Mouse (Mus musculus) heart, adult 11 months (tissue): Measurements from ENCODE around the gene Gnb4.
A peak's percentile ranks its signal among the peaks of the same experiment; 100 is the strongest.

Source experiments
- DNase-seq: peaks from one replicate; pipeline ENCODE4 v3.0.0; 2022

The Gnb4 gene

DNA sequence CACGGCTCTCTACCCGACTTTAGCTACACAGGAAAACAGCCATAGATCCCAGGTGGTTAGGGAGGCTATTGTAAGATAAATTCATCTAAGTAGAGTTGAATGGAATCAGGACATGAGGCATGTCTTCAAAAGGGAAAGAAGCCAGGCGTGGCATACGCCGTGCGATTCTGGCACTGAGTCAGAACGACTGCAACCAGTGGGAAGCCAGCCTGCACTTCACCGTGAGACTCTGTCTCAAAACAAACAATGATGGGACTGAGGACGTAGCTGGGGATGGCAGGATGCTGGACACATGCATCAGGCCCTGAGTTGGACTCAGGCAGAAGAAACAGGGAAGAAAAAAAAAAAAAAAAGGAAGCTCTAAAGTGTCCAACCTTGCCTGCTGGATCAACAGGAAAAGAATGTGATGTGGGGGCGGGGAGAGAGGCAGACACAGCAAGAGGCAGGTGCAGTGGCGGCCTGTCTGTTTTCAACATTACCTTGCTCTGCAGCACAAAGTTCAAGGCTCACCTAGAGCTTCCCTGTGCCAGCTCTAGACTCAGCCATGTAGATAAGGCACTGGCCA, 4.7 kb downstream of the Gnb4 start:
- peak; percentile 87 for DNase-seq

GRCm38 (mm10) chr3:32610560-32610959, 5.8 kb downstream of the Gnb4 start:
- peak; percentile 92 for DNase-seq

DNA sequence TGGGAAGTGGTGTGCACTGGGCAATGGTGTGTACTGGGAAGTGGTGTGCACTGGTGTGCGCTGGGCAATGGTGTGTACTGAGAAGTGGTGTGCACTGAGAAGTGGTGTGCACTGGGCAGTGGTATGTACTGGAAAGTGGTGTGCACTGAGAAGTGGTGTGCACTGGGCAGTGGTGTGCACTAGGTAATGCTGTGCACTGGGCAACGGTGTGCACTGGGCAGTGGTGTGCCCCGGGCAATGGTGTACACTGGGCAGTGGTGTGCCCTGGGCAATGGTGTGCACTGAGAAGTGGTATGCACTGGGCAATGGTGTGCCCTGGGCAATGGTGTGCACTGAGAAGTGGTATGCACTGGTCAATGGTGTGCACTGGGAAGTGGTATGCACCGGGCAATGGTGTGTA, 7.2 kb downstream of the Gnb4 start:
- peak; percentile 74 for DNase-seq

GRCm38 (mm10) chr3:32601055-32601454, 15.3 kb downstream of the Gnb4 start:
- no peak for DNase-seq

- peak; percentile 89 for DNase-seq
Observed at GRCm38 (mm10) chr3:32599328-32599727, 17.1 kb downstream of the Gnb4 start.

- DNase-seq, result no peak
Observed at GRCm38 (mm10) chr3:32595080-32595479, 21.3 kb downstream of the Gnb4 start.

DNA sequence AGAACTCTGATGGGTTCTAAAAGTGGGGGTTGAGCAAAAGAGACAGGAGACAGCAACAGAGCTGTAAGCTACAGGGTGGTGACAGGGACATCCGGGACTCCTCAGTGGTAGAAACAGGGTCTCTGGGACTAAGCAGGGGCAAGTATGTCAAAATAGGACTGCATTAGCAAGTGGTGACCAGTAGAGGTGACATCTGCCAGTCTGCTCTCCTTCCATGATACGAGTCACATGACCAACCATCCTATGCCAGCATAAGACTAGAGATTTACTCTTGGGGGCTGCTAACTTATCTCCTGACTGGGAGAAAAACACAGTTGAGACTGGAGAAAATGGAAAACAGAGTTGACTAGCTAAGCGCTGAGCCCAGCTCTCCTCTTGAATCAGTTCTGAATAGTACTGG, 30.1 kb downstream of the Gnb4 start:
- DNase-seq, result no peak

DNA sequence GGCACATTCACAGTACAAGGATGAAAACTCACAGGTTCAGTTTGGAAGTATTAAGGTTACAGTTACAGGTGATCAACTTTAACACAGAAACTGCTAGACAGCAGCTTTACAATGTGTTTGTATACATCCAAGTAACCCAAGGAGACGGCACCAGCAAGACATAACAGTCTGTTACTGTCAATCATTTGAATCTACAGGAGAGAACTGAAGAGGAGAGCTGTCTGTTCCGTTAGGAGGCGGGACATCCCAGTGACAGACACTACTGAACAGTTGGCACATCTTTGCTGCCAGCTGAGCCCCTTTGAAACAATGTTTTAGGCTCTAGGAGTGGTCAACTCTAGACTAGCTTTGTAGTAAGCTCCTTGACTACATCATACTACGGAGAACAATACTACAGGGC, 32.9 kb downstream of the Gnb4 start:
- no peak for DNase-seq

GRCm38 (mm10) chr3:32581911-32582310, 34.5 kb downstream of the Gnb4 start:
- no peak for DNase-seq

DNA sequence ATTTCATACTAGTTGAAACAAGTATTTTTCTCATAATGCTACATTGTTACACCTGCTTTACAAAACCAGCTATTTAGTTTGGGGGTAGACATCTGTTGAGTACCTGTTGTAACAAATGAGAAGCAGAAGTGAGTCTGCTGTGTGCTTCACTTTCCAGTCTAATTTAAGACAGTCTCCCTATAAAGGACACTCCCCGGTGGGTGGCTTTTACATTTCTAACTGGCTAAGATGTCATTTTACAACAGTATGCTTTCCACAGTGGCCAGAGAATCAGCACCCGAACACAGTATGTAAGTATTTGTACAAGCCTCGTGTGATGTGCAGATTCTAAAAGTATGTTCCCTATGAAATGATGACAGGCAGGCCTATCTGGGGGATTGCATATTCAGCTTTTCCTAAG, 35.6 kb downstream of the Gnb4 start:
- no peak for DNase-seq

GRCm38 (mm10) chr3:32578772-32579171, 37.6 kb downstream of the Gnb4 start:
- DNase-seq, result no peak

DNA sequence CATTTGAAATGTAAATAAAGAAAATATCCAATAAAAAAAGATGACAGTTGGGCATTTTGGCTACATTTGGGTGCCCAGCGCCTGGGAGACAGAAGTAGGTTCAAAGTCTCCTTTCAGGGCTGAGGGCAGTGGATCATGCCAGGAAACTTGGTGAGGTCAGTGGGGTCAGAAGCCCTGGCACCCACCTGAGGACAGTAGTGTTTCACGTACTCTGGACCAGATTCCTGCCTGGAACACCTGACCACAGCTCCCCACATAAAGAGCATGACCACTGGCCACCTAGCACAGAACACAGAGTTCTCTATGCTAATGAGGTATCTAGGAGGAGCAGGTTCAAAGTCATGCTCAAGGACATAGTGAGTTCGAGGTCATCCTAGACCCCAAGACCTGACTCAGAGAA, 41.2 kb downstream of the Gnb4 start:
- DNase-seq, result peak; percentile 89

DNA sequence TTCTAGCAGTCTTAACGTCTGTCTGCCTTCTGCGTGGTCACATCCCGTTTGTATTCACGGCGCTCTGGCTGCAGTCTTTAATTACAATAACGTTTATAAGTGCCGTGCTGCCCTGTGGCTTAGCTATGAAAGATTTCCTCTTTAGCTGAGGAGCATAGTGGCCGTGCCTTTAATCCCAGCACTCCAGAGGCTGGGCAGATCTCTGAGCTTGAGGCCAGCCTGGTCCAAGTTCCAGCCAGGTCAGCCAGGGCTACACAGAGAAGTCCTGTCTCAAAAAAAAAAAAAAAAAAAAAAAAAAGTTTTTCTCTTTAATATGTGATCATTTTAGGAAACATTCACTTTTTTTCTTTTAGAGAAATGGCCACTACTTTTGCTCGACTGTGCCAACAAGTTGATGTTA, 42.5 kb downstream of the Gnb4 start:
- DNase-seq, result peak; percentile 73

DNA sequence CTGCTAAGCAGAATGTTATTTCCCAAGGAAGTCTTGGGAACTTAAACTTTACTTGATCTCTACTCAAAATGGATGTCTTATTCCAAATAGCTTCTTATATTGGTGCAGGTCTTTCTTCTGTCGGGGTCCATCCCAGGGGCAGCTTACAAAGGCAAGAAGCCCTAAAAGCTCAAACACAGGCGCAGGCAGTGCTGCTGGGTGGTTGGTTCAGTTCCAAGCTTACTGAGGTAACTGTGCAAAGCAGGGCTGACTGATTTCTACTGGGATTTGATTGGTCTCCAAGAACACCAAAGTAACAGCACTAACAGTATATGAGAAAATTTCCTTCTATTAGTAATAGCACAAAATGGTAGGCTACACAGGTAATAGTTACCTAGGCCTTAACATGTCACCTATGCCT, 43.3 kb downstream of the Gnb4 start:
- peak; percentile 55 for DNase-seq

- peak; percentile 51 for DNase-seq
Observed at GRCm38 (mm10) chr3:32563401-32563800, 53.0 kb downstream of the Gnb4 start.

GRCm38 (mm10) chr3:32553061-32553460, 63.3 kb downstream of the Gnb4 start:
- no peak for DNase-seq

DNA sequence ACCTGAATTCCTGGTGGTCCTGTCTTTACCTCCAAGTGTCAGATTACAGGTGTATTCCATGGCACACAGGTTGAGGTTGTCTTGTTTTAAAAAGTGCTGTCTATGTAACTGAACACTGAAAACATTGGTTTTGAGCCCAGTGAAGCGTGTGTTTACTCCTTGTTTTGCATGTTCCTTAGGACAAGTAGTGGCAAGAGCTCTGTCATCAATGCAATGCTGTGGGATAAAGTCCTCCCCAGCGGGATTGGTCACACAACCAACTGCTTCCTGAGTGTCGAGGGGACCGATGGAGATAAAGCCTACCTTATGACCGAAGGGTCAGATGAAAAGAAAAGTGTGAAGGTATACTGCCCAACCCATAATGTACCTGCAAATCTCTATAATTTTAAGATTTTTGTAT, 78.3 kb downstream of the Gnb4 start:
- DNase-seq, result peak; percentile 57

- DNase-seq, result peak; percentile 98
Observed at GRCm38 (mm10) chr3:32537556-32537955, 78.8 kb downstream of the Gnb4 start.

DNA sequence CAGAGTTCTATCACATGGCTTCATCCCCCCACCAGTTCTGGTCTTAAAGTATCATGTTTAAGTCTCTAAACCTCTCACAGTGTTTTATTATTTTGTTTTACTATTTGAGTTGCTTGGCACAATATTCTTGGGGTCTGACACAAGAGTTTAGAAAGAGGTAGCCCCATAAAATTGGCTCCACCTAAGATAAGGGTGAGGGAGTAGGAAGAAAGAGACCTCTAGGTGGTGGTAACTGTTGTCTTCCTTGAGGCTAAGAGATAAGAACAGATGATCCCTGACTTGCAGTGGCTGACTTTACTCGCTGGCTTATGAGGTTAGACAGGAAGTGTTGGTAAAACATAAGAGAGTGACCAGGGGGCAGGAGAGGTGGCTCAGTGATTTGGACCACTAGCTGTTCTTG, 80.7 kb downstream of the Gnb4 start:
- DNase-seq, result peak; percentile 55
